Mouse (Mus musculus) skeletal muscle tissue, adult 2 months (tissue): ENCODE measurements around the gene Fabp2.

Experiments
- DNase-seq: peaks from one replicate; pipeline ENCODE4 v3.0.0-alpha.2; 2012; ENCODE audit warnings: low read depth, low spot score

Fabp2 gene

GRCm38 (mm10) chr3:122894772-122895171 is at the start of gene Fabp2:
Gene Fabp2 (plus strand): TSS chr3:122895072.
- no peak for DNase-seq

DNA sequence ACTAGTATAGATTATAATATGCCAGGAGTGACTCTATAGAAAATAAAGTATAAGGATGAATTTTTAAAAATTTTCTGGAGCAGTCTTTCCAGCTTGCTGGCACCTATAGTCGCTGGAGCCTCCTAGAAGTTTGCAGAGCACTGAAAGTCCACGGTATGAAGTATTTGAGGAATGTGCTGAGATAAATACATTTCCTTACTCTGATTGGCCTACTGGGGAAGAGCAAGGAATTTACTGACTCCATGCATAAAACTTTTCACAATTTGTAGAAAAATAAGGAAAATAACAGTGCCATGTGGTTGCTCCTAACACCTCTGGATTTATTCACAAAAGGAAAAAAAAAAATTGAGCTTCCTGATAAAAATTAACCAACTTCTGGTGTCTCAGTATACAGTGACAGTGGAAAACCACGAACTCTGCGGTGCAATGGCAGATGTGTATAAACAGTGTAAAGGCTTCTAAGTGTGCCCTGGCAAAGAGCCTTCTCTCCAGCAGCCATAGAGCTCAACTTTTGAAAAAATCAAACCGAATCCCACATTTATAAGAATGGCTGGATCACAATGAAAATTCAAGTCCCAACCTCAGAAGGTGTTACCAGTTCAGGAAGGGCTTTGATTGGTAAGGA is 46.4 kb upstream of the Fabp2 start:
- DNase-seq: no peak

DNA sequence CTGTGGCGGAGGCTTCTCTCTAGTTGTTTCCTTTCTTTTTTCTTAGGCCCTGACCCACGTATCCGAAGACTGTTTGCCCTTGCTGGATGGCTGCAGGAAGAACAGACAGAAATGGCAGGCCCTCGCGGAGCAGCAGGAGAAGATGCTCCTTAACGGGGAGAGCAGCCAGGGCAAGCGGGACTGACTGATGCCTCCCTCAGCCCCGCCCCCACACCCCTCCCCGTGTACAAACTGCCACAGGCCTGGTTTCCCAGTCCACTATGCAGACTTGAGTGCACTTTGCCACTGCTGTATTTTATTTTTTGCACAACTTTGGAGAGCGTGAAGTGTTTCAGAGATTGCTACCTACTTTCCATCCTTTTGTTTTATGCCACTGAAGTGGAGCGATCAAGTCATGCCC is 39.7 kb upstream of the Fabp2 start:
- DNase-seq: no peak

DNA sequence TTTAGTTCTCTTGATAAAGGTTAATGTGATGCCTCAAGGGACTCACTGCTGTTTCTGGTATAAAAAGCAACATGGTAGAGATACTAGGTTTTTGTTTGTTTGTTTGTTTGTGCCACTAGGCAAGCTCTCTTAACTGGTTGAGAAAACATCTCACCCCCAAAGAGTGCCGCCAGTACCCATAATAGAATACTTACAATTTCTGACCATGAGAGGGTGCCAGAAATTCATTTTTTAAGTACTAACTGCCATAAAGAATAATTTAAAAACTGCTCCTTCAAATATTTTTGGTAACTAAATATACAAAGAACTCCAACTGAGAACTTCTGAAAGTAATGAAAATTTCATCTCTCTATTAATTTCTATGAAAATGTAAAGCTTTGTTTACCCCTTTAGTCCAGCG is 35.0 kb upstream of the Fabp2 start:
- DNase-seq: no peak

DNA sequence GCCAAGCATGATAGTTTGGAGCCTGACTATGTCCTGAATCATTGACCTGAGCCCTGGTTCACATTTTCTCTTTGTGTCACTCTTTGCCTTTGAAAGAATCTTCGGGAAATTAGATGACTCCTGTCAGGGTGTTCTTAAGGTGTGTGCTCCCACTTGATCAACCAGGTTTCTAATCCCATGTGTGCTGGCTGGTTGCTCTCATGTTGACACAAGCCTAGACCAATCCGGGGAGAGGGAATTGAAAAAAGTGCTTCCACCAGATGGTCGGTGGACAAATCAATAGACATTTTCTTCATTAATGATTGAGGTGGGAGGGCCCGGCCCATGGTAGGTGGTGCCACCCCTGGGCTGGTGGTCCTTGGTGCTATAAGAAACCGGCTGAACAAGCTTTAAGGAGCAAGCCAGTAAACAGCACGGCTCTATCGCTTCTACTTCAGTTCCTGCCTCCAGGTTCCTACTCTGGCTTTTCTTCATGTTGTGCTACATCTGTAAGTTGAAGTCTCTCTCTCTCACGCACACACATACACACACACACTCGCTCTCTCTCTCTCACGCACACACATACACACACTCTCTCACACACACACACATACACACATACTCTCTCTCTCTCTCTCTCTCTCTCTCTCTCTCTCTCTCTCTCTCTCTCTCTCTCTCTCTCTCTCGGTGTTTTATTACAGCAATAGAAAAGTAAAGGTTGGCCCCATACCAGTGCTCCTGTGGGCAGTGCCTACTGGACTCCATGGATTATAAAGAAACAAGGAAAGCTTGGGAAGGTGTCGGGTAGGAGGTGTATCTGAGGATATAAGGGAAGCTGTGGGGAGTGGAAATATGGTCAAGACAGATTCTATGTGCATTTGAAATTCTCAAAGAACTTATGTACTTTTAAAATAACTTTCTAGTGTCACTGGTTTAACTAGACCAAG is 34.0 kb upstream of the Fabp2 start:
- DNase-seq: no peak

- DNase-seq: no peak
These were observed 29.8 kb upstream of the Fabp2 start for GRCm38 (mm10) chr3:122865092-122865491.

- no peak for DNase-seq
These were observed 26.6 kb upstream of the Fabp2 start for GRCm38 (mm10) chr3:122868270-122868669.

DNA sequence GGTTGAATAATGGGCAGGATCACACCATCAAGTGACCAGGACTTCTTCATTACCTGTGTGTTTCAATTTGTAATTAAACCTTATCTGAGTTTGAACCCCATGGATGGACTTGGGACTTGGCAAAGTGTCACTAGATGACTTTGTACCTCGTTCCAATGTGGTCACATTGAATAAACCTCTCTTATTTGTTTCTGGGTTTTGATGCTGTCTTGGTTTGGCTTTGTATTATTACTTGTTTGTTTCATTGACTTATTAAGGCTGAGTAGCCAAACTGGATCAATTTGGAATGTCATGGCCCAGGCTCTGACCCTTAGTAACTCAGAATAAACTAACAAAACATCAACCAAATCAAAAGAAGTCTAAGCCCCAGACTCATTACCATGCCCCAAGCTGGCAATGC is 23.3 kb upstream of the Fabp2 start:
- no peak for DNase-seq

DNA sequence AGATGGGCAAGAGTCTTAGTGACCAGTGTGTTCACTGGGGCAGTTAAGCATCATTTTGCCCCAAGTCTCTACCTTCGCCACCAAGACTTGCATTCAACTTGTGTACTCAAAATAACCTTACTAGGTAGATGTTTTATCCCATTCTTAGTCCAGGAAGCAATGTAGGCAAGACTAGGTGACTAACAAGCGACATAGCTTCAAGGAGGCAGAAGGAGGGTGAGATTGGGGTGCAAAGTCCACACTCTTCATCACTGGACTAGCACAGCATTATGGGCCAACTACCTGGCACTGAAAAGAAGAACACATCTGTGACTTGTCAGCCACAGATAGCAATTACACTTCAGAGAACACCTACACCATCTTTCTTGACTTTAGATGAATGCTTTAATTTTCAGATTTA is 18.0 kb upstream of the Fabp2 start:
- DNase-seq: no peak

DNA sequence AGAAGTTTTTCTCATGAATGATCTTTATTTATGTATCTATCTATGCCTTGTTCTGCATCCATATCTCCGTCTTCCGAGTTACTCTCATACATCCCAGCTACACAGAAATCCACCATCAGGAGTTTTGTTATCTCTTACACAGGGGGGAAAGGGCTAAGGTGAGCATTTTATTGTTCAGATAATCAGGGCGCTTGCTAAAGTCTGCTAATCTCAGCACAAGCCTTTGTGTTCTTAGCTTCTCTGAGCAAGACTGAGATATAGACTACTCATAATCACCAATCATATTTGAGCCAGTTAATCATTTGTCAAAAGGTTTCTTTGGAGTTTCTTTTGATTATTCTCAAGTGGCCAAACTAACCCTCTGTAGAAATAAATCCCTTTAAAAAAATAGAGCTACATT is 17.3 kb upstream of the Fabp2 start:
- DNase-seq: no peak

DNA sequence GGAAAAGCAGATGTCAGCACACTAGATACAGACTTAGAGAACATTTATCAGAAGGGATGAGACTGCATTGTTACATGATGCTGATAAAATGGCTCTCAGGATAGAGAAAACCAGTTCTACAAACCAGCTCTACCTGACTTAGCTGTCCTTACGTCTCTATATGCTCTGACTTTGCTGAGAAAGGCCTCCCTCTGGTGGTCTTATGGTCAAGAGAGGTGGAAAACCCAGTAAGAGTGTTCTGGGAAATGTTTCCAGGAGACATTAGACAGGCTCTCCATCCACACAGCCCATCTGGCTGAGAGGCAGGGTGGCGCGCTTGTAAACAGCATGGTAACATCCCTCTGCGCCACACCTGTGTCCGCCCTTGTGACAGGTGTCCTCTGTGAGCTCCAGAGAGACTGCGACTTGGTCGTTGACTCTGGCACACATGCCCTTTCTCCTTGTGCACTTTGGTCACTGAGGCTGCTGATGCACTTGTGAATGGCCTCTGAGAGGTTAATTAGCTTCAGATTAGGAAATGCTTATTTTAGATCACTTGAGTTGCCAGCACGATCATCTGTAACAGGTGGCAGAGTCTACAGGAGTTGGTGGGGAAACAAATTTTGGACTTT is 16.1 kb upstream of the Fabp2 start:
- DNase-seq: no peak

DNA sequence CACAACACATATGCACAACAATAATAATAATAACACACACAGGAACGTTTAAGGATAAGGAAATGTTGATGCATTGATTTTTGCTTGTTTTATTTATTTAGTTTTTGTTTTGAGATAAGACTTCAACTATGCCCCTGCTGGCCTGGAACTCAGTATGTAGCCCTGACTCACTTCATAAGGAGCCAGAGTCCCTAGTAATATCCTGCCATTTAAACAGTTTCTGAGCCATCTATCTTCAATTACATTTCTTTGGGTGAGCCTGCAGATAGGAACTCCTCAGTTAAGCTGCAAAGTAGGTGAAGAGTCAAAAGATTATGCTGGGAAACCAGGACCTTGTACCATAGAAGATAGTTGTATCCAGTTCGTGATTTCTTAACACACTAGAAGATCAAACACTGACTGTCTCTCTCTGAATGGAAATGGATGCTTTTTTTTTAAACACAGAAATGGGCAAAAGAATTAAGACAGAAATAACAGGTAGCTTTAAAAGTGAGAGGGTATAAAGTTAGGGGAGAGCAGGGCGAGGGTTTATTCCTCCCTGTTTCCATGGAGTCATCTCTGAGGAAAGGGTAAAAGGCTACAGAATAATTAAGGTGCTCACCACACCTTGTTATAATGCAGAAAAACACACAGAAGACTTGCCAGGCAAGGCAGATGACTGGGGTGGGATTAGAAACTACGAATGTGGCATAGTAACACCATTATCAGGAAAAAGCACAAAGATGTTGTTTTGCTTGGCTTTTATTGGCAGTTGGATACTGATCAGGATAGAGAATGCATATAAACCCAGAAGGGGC is 7.2 kb upstream of the Fabp2 start:
- no peak for DNase-seq

DNA sequence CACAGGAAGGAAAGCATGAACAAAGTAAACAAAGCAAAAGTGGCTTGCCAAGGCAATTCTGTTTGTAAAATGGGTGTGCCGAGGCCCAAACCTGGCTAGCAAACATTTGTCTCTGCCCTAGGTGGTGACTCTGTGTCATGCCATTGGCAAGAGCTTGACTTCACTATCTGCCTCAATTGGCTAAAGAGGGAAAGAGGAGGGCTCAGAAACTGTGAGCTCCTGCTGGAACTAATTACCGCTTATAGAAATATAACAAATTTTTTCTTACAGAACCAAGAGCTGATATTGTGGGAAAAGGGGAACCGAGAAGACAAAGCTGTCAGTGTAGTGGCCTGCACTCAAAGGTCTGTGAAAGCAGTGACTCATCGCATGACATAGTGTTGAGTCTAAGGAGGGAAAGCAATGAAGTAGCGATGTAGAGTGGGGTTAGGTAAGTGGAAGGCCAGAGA is 6.5 kb upstream of the Fabp2 start:
- no peak for DNase-seq

GRCm38 (mm10) chr3:122895189-122895731 is 388 bp downstream of the Fabp2 start:
- no peak for DNase-seq

DNA sequence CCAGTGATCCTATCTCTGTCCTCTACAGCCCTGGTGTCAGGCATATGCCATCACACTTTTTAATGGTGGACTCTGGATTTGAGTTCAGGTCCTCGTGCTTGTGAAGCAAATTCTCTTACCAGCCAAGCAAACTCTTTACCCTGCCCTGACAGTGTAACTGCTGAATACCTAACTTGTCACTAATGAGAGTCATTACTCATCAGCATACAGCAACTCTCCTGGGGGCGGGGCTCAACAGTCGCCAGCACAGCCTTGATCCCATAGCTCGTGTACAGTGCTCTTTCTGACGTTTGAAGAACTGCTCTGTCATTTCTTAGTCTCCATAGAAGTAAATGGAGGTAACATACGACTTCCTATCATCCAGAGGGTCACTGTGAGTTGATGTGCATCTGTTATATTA is 3.4 kb downstream of the Fabp2 start:
- DNase-seq: no peak

DNA sequence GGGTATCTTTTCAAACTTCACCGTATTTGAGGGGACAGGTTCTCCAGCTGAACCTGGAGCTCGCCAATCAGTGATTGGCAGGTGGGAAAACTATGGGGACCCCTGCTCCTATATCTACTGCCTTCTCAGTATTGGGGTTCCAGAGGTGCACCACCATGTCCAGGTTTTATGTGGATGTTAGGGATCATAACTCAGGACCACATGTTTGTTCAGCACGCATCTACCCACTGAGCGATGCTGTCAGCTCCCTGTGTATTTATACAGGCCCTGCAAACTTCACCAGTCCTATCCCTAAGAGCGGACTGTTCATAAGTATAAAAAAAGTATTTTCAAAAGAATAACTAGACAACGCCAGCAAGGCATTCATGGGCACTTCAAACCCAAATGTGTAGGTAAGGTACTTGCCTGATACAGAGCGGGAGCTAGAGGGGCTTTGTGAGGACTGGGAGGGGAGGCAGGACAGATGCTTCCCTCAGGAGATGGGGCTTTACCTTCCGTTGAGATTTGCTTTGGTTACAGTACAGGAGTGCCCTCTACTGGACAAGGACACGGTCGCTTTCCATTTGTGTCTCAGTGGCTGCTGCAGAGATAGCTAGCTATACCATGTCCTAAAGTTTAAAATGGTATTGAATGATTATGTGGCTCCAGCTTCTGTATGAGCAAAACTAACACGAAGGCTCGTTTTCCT is 9.0 kb downstream of the Fabp2 start:
- DNase-seq: peak; percentile 13

- no peak for DNase-seq
These were observed 13.0 kb downstream of the Fabp2 start for GRCm38 (mm10) chr3:122907841-122908240.

- no peak for DNase-seq
These were observed 20.6 kb downstream of the Fabp2 start for GRCm38 (mm10) chr3:122915493-122915892.

DNA sequence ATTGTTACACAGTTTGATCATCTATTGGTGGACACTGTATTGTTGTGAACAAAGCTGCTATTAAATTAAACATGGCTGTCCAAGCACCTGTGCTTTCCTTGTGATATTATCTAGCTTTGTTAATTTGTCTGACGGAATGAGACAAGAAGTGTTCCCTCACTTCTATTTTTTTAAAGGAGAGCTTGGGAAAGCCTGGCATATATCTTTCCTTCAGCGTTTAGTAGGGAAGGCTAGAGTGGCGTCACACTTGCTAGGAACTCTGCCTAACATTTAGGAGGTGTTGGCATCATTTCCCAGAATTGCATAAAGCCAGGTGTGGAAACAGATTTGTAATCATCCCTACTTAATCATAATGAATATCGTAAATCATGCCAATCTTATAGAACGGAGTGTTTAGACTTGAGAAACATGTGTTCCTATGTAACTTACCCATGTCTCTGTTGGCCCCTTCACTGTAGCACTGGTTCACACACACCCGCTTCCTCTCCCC is 21.4 kb downstream of the Fabp2 start:
- no peak for DNase-seq

DNA sequence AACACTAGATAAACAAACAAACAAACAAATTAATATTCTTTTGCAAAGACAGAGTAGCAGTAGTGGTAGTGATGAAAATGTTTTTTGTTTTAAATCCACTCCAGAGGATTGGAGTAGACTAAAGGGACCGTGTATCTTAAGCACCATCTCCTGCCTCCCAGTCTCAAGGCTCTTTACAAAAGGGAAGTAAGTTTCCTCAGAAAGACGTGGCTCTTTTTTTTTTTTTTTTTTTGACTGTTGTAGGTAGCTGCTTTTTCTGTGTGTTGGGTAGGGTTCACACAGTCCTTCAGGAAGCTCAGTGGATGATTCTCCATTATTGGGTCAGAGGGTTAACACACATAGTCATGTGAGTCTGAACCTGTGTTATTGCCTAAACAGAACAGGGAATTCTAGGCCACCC is 23.8 kb downstream of the Fabp2 start:
- DNase-seq: no peak

- DNase-seq: no peak
These were observed 24.4 kb downstream of the Fabp2 start, which contains the start of gene Gm10959 for GRCm38 (mm10) chr3:122919260-122919659. Gene Gm10959 (minus strand): TSS chr3:122919360.
